Mouse (Mus musculus): ENCODE results near the gene Bclaf3.

Gene Bclaf3

DNA sequence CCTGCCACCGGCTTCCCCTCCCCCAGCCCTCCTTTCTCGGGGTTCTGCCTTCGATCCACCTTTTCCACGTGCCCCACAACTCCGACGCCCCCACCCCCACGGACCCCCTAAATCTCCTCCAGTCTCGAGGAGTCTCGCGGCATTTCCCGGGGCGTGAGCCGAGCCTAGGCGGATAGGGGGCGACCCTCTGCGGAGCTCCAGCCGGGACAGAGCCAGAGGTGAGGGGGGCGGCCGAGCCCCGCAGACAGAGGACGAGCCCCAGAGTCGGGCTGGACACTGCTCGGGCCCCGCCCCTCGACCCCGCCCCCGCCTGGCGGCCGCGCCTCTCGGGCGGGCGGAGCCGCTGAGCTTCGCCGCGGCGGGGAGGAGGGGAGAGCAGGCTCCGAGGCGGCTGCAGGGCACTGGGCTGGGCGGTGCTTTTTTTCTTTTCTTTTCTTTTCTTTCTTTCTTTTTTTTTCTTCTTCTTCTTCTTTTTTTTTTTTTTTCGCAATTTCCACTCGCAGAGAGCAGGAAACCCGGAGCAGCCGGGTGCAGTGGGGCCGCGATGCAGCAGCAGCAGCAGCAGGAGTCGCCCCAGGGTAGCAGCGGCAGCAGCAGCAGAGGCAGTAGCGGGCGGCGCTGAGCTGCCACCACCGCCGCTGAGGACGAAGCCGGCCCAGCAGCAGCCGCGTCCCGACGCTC, 100.6 kb downstream of the Bclaf3 start, which contains the start of gene Sh3kbp1:
Sh3kbp1 (plus strand) TSS at position 366 of the 681 bp plus-strand sequence.
- DNase-seq (ENCODE audit: low spot score in 2 of 2): peak; percentile 51 to 76

DNA sequence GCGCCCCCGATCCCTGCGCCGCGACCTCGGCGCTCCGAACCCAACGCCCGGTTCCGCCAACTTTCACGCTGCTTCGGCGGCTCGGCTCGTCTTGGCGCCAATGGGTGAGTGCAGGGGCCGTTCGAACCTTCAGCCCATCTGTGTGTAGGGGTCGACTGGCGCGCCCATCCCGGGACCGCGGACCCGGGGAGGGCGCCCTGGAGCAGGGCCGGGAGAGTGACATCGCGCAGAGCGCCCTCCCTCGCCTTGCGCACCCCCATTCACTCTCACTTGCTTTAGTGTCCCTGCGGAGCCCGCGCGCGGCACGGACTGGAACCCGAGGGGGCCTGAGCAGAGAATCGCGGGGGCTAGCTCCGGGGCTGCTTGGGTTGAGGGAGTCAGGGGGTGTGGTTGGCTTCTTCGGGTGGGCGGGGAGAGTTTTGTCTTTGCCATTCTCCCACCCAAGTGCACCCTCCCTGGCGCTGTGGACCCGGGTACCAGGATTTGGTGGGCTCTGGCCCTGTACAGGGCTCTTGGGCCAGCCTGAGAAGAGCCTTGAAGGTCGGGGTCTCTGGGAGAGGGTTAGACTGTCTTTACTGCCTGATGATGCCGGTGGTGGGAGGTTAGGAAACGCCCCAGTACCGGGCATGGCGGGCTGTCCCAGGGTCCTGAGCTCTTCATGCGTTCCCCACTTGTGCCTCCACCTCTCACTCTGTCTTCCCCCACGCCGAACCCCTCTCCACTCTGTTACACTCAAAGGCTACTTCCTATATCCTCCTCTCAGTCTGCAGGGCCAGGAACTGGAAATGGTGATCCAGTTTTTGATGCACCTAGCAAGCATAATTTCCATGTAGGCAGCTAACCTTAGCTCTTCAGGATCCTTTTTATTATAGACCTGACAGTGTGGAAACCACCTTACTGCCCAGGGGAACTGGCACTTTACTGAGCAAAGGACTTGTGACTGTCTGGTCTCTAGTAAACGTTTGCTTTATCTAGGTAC, 101.4 kb downstream of the Bclaf3 start:
- DNase-seq (ENCODE audit: low spot score in 2 of 2): peak; percentile 33 to 57

DNA sequence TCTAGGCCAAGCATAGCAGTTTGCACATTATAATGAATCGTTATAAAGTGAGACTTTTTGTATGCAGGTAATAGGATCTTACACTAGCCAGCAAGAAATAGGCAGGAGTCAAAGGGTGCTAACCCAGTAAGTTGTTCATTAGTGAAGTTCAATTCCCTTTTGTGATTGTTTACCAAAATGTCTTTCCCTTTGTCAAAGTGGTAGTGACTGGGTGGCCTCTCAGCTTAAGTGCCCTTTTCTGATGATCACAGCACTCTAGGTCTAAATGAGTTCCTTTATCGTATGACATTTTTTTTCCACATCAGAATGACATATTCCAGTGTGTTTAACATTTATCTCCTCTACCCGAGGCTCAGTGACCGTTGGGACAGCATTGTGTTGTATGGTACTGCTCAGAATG, 102.1 kb downstream of the Bclaf3 start:
- no peak for DNase-seq (ENCODE audit: low spot score in 2 of 2)

DNA sequence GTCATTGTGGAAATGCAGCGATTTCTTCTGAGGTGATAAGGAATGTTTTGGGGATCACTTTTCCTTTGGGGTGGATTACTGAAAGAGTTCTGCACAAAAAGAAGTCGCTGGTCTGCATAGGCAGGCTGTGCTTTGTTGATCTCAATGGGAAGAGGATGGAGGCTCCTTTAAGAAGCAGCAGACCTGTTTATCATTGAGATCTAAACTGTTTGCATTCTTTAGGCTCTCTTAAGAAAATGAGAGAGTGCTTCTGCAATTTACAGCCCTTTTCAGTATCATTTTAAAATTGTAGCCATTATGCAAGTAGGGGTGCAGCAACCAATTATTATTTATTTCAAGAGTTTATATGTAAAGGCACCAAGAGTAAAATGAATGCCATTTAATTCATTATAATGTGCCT, 102.7 kb downstream of the Bclaf3 start:
- DNase-seq (ENCODE audit: low spot score in 2 of 2): no peak

DNA sequence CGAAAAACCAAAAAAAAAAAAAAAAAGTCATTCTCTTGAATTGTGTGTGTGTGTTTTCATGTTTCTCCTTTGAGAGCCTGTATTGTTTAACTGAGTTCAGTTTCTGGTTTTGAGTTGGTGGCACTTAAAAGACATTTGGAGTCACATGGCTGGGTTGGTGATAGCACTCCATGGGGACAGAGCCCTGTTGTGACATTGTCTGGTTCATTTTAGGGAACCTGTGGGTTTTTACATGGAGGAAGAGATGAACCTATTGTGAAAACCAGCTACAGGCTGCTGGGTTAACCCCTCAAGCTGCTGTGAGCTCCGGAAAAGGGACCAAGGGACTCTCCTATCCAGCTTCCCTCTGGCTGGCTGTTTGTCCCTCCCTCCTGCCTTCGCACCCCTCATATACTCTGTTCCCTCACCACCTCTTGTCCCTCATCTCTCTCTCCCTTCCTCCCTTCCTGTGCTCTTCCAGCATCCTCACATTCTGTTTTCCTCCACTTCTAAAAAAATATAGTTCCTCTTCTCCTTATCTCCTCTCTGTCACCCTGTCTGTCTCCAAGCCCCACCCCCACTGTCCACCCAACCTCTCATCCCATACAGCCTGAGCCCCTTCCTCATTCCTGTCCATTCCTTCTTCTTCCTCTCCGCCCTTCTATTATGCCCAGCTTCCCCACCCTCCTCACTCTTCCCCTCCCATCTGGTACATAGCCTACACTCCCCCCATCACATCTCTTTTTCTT, 112.2 kb downstream of the Bclaf3 start:
- no peak for DNase-seq (ENCODE audit: low spot score in 2 of 2)

DNA sequence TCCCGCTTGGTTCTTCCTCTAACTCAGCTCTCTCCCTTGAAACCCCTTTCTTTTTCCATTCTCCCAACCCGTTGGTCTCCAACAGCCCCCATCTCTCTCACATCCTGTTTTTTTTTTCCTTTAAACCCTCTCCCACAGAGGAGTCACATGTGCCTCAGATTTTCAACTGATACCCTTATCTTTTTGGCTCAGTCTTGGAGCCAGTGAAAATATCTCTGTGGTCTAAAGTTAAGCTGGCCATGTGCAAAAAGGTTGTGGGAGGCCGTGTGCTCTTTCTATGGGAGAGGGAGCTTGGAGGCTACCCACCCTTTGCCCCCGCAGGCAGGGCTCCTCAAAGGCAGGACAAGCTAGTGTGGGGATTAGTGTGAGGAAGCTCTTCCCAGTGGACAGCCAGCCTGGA, 113.5 kb downstream of the Bclaf3 start:
- no peak for DNase-seq (ENCODE audit: low spot score in 2 of 2)

Data from spleen, postnatal 10 days (tissue).